Mouse (Mus musculus): ENCODE measurements around the gene Gm20481. TPM values are rescaled to one million over a fixed set of nuclear protein-coding genes. Genes with fewer than 3 reads are reported as not detected.

Gm20481 gene
- polyA plus RNA-seq, 1 experiment from 2014 or later, result not detected

- H3K9ac ChIP-seq (ENCODE audit: low read length), result no peak overlapping the region
- no peak overlapping the region for H3K27ac ChIP-seq (ENCODE audit: low read depth, low read length)
- no peak overlapping the region for H3K4me3 ChIP-seq (ENCODE audit: low read depth, low read length)
- H3K27me3 ChIP-seq (ENCODE audit: control insufficient read depth, insufficient read depth, low read length), result no peaks in the 10 kb centered on the region
- 36% methylated on average over 4 of the region's 4 CpGs for WGBS
- peaks cover 5% of the 10 kb centered on the region; the same call in 1 of the 2 replicates for H3K4me1 ChIP-seq (ENCODE audit: control insufficient read depth, insufficient read depth, low read length)
- ATAC-seq (ENCODE audit: low FRiP score), result no peak
- peak; percentile 89 for DNase-seq (ENCODE audit: low spot score, missing footprints)
- H3K9me3 ChIP-seq (ENCODE audit: control insufficient read depth, low read length), result no peaks in the 10 kb centered on the region
- no peak overlapping the region for H3K4me2 ChIP-seq
- H3K36me3 ChIP-seq (ENCODE audit: control insufficient read depth, insufficient read depth, low read length), result peaks cover 13% of the 10 kb centered on the region; the same call in 1 of the 2 replicates
Measured at GRCm38 (mm10) chr17:34949553-34949969, 20.2 kb upstream of the Gm20481 start.

- Histone ChIP-seq H3K4me3 (ENCODE audit: low read depth, low read length) (peak overlapping the region; percentile 89), H3K4me1 (ENCODE audit: control insufficient read depth, insufficient read depth, low read length) (peaks cover 5% of the 10 kb centered on the region; the same call in 1 of the 2 replicates), H3K4me2 (peak overlapping the region; percentile 77), H3K27ac (ENCODE audit: low read depth, low read length) (peak overlapping the region; percentile 78), H3K9ac (ENCODE audit: low read length) (peak overlapping the region; percentile 98), H3K36me3 (ENCODE audit: control insufficient read depth, insufficient read depth, low read length) (peaks cover 13% of the 10 kb centered on the region; the same call in 1 of the 2 replicates), H3K27me3 (ENCODE audit: control insufficient read depth, insufficient read depth, low read length) (no peaks in the 10 kb centered on the region; the same call in 1 of the 2 replicates), H3K9me3 (ENCODE audit: control insufficient read depth, low read length) (no peaks in the 10 kb centered on the region)
- DNase-seq (ENCODE audit: low spot score, missing footprints) (no peak), ATAC-seq (ENCODE audit: low FRiP score) (no peak)
- 31% methylated on average over 10 of the region's 10 CpGs for WGBS
Measured at GRCm38 (mm10) chr17:34950514-34951455, 18.9 kb upstream of the Gm20481 start.

GRCm38 (mm10) chr17:34951636-34952377 lies 17.9 kb upstream of the Gm20481 start:
- DNase-seq (ENCODE audit: low spot score, missing footprints) (peak; percentile 86), ATAC-seq (ENCODE audit: low FRiP score) (peak; percentile 72)
- peak overlapping the region; percentile 77 for H3K4me2 ChIP-seq
- peak overlapping the region; percentile 98 for H3K9ac ChIP-seq (ENCODE audit: low read length)
- peaks cover 3% of the 10 kb centered on the region for H3K27me3 ChIP-seq (ENCODE audit: control insufficient read depth, insufficient read depth, low read length)
- peak overlapping the region; percentile 78 for H3K27ac ChIP-seq (ENCODE audit: low read depth, low read length)
- H3K9me3 ChIP-seq (ENCODE audit: control insufficient read depth, low read length), result no peaks in the 10 kb centered on the region
- peaks cover 13% of the 10 kb centered on the region; the same call in 1 of the 2 replicates for H3K36me3 ChIP-seq (ENCODE audit: control insufficient read depth, insufficient read depth, low read length)
- under 1% methylated on average over 29 of the region's 29 CpGs for WGBS
- H3K4me1 ChIP-seq (ENCODE audit: control insufficient read depth, insufficient read depth, low read length), result peaks cover 5% of the 10 kb centered on the region; the same call in 1 of the 2 replicates
- peak overlapping the region; percentile 89 for H3K4me3 ChIP-seq (ENCODE audit: low read depth, low read length)

- ATAC-seq (ENCODE audit: low FRiP score) (peak; percentile 85), DNase-seq (ENCODE audit: low spot score, missing footprints) (peak; percentile 98)
- H3K4me1 ChIP-seq (ENCODE audit: control insufficient read depth, insufficient read depth, low read length), result peaks cover 5% of the 10 kb centered on the region; the same call in 1 of the 2 replicates
- WGBS, result under 1% methylated on average over 23 of the region's 23 CpGs
- peak overlapping the region; percentile 89 for H3K4me3 ChIP-seq (ENCODE audit: low read depth, low read length)
- H3K4me2 ChIP-seq, result peak overlapping the region; percentile 77
- H3K27ac ChIP-seq (ENCODE audit: low read depth, low read length), result peak overlapping the region; percentile 78
- H3K36me3 ChIP-seq (ENCODE audit: control insufficient read depth, insufficient read depth, low read length), result peaks cover 13% of the 10 kb centered on the region; the same call in 1 of the 2 replicates
- H3K9me3 ChIP-seq (ENCODE audit: control insufficient read depth, low read length), result no peaks in the 10 kb centered on the region
- peaks cover 5% of the 10 kb centered on the region for H3K27me3 ChIP-seq (ENCODE audit: control insufficient read depth, insufficient read depth, low read length)
- H3K9ac ChIP-seq (ENCODE audit: low read length), result peak overlapping the region; percentile 98
Measured at GRCm38 (mm10) chr17:34952378-34953040, 17.2 kb upstream of the Gm20481 start.

- WGBS, result 83% methylated on average over 3 of the region's 3 CpGs
- H3K27ac ChIP-seq (ENCODE audit: low read depth, low read length), result no peak overlapping the region
- ATAC-seq (ENCODE audit: low FRiP score), result no peak
Measured at GRCm38 (mm10) chr17:34953258-34953657, 16.5 kb upstream of the Gm20481 start.

GRCm38 (mm10) chr17:34953904-34954303 lies 15.8 kb upstream of the Gm20481 start:
- peaks cover 13% of the 10 kb centered on the region; the same call in 1 of the 2 replicates for H3K36me3 ChIP-seq (ENCODE audit: control insufficient read depth, insufficient read depth, low read length)
- H3K4me1 ChIP-seq (ENCODE audit: control insufficient read depth, insufficient read depth, low read length), result peaks cover 5% of the 10 kb centered on the region; the same call in 1 of the 2 replicates
- H3K4me2 ChIP-seq, result no peak overlapping the region
- no peaks in the 10 kb centered on the region for H3K9me3 ChIP-seq (ENCODE audit: control insufficient read depth, low read length)
- ATAC-seq (ENCODE audit: low FRiP score) (no peak), DNase-seq (ENCODE audit: low spot score, missing footprints) (no peak)
- H3K27ac ChIP-seq (ENCODE audit: low read depth, low read length), result no peak overlapping the region
- H3K27me3 ChIP-seq (ENCODE audit: control insufficient read depth, insufficient read depth, low read length), result peaks cover 5% of the 10 kb centered on the region
- 93% methylated on average over 4 of the region's 4 CpGs for WGBS
- H3K9ac ChIP-seq (ENCODE audit: low read length), result no peak overlapping the region
- no peak overlapping the region for H3K4me3 ChIP-seq (ENCODE audit: low read depth, low read length)

More at GRCm38 (mm10) chr17:34953258-34953657, 16.5 kb upstream of the Gm20481 start:
- no peaks in the 10 kb centered on the region for H3K9me3 ChIP-seq (ENCODE audit: control insufficient read depth, low read length)
- no peak overlapping the region for H3K4me3 ChIP-seq (ENCODE audit: low read depth, low read length)
- H3K4me1 ChIP-seq (ENCODE audit: control insufficient read depth, insufficient read depth, low read length), result peaks cover 5% of the 10 kb centered on the region; the same call in 1 of the 2 replicates
- H3K27me3 ChIP-seq (ENCODE audit: control insufficient read depth, insufficient read depth, low read length), result peaks cover 5% of the 10 kb centered on the region
- peaks cover 13% of the 10 kb centered on the region; the same call in 1 of the 2 replicates for H3K36me3 ChIP-seq (ENCODE audit: control insufficient read depth, insufficient read depth, low read length)
- no peak overlapping the region for H3K9ac ChIP-seq (ENCODE audit: low read length)
- no peak for DNase-seq (ENCODE audit: low spot score, missing footprints)
- no peak overlapping the region for H3K4me2 ChIP-seq

GRCm38 (mm10) chr17:34954831-34955230 lies 14.9 kb upstream of the Gm20481 start:
- ATAC-seq (ENCODE audit: low FRiP score) (no peak), DNase-seq (ENCODE audit: low spot score, missing footprints) (no peak)
- Histone ChIP-seq H3K4me3 (ENCODE audit: low read depth, low read length) (no peak overlapping the region), H3K27ac (ENCODE audit: low read depth, low read length) (no peak overlapping the region), H3K9me3 (ENCODE audit: control insufficient read depth, low read length) (no peaks in the 10 kb centered on the region), H3K27me3 (ENCODE audit: control insufficient read depth, insufficient read depth, low read length) (peaks cover 5% of the 10 kb centered on the region), H3K4me2 (no peak overlapping the region), H3K4me1 (ENCODE audit: control insufficient read depth, insufficient read depth, low read length) (peaks cover 8% of the 10 kb centered on the region), H3K36me3 (ENCODE audit: control insufficient read depth, insufficient read depth, low read length) (peaks cover 9% of the 10 kb centered on the region; the same call in 1 of the 2 replicates), H3K9ac (ENCODE audit: low read length) (peak overlapping the region; percentile 24; the same call in 1 of the 2 replicates)
- WGBS, result 74% methylated on average over 4 of the region's 4 CpGs

- no peak overlapping the region for H3K27ac ChIP-seq (ENCODE audit: low read depth, low read length)
- no peak for ATAC-seq (ENCODE audit: low FRiP score)
Measured at GRCm38 (mm10) chr17:34955884-34956283, 13.8 kb upstream of the Gm20481 start.

More at GRCm38 (mm10) chr17:34955884-34956283, 13.8 kb upstream of the Gm20481 start:
- no peak overlapping the region for H3K4me3 ChIP-seq (ENCODE audit: low read depth, low read length)
- no peak for DNase-seq (ENCODE audit: low spot score, missing footprints)
- H3K4me1 ChIP-seq (ENCODE audit: control insufficient read depth, insufficient read depth, low read length), result peaks cover 4% of the 10 kb centered on the region
- no peaks in the 10 kb centered on the region for H3K9me3 ChIP-seq (ENCODE audit: control insufficient read depth, low read length)
- H3K4me2 ChIP-seq, result no peak overlapping the region
- no peak overlapping the region for H3K9ac ChIP-seq (ENCODE audit: low read length)
- H3K27me3 ChIP-seq (ENCODE audit: control insufficient read depth, insufficient read depth, low read length), result peaks cover 5% of the 10 kb centered on the region
- WGBS, result 77% methylated on average over 3 of the region's 3 CpGs
- no peaks in the 10 kb centered on the region for H3K36me3 ChIP-seq (ENCODE audit: control insufficient read depth, insufficient read depth, low read length)

Data from midbrain, embryonic 11.5 days (tissue).